Mouse (Mus musculus): Measurements from ENCODE around the gene Plekhg5.

Gene Plekhg5

DNA sequence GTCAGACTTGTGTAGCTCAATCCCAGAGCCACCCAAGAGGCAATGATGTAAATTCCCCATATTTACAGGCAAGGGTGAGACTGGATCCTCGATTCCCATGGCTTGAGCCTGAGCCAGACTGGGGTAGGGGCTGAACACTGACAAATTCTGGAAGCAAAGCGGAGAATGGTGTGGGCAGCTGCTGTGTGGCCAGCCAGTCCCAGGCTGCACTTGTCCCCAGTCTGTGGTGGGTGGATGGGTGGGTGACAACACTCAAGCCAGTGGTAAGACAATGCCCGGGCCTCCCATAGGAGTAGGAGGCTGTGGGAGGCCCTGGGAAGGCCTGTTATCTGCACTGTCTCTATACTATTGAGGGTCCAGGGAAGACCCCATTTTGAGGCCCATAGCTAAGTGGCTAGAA, 3.1 kb upstream of the Plekhg5 start:
- in situ Hi-C loops (cut with MboI, MseI), result loop anchor here (25.0 kb wide), 1 partner anchor 818 kb away; no protein-coding TSS in a partner anchor

DNA sequence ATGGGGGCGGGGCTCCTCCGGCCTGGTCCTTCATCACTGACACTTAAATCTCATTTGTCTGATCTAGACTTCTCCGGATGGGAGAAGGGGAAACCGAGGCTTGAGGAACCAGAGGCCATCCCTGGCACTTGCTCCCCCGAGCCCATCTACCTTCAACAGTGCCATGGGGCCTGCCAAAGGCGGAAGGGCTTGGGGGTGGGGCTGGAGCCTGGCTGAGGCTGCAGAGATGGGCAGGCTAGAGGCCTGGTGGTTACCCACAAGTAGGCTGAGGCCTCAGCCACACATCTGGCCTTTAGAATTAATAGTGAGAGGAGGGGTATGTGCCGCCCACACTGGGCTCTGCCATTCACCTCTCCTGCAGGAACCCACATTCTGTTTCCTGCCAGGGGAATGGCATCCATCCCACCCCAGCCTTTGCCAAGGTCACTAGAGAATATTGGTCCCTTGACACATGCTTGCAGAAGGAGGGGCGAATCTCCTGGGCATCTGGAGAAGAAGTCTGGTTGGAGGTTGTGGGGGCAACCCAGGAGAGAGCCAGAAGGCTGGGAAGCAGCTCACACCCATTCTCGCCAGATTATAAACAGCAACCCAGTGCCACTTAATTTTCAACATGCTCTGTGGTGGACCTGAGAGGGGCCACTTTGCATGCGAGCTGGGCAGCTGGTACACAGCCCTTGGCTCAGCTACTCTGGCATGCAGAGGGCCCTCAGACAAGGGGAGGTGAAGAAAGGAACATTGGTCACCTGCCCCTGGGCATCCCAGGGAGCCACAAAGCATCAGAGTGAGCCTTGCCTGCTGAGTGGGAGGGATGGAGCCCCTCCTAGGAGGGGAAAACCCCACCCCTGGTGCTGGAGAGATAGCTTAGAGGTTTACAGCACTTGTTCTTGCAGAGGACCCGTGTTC, 1.6 kb upstream of the Plekhg5 start:
- in situ Hi-C loops (cut with MboI, MseI), result loop anchor here (25.0 kb wide), 1 partner anchor 817 kb away; no protein-coding TSS in a partner anchor

DNA sequence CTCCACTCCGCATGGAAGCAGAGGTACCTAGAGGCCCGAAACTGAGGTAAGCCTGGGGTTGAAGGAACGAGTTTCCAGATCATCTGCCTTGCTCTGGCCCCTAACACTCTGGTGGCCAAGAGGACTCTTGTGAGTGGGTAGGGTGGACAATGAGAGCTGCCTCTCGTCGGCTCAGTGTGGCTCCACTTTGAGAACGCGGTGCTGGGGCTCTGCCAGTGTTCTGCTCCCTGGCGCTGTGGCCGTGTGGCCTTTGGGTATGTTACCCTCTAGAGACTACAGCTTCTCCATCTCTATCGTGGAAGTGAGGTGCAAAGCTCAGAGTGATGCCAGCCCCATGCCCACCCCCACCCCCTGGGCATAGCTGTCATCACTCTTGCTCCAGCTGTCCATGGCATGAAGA, 357 bp downstream of the Plekhg5 start:
- in situ Hi-C loops (cut with MboI, MseI), result loop anchor here (25.0 kb wide), 1 partner anchor 815 kb away; no protein-coding TSS in a partner anchor

DNA sequence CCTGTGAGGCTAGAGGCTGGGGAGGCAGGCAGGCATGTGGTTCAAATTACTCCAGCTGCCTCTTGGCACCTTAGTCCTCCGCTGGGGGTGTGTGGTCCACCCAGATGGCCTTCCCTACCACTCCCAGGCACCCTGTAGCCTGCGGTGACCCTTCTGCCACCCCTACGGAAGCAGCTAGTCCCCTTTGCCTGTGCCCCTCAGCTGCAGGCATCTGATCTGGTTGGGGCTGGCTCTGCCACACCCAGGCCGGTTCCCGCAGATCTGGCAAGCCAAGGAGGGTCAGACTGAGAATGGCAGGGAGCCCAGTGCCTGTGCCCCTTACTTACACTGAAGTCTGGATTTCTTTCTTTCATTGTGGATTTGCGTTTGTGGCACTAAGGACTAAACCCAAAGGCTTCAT, 1.4 kb downstream of the Plekhg5 start:
- in situ Hi-C loops (cut with MboI, MseI), result loop anchor here (25.0 kb wide), 1 partner anchor 814 kb away; no protein-coding TSS in a partner anchor

DNA sequence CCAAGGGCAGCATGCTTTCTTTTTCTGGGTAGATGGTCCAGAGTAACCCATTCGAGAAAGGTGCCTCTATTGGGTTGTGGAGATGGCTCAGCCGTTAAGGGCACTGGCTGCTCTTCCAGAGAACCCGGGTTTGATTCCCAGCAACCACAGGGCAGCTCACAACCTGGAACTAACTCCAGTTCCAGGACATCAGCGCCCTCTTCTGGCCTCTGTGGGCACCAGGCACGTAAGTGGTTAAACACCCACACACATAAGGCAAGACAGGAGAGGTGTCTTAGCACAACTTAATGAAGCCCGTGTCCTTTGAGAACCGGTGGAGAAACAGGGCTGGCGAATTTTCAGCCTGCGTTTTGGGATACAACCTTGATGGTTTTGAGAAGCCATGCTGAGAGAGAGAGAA, 2.2 kb downstream of the Plekhg5 start:
- in situ Hi-C loops (cut with MboI, MseI), result loop anchor here (25.0 kb wide), 1 partner anchor 813 kb away; no protein-coding TSS in a partner anchor

DNA sequence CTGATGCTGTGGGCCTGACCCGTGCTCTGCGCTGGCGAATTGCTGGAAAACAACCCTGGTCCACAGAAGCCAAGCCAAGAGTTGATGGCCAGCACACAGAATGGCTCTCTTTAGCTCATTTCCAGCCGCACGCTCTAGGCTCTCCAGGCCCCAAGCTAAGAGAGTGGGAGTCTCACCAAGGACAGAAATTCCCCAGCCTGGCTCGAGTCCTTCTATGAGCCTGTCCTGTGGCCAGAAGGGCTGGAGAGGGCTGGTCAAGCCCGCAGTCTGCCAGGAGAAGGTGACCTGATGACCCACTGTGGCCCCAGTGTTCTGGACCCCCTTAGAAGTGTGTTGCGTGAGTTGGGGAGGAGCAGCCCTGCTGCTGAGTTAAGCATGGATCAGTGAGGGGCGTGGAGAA, 4.9 kb downstream of the Plekhg5 start:
- in situ Hi-C loops (cut with MboI, MseI), result no loop called here

DNA sequence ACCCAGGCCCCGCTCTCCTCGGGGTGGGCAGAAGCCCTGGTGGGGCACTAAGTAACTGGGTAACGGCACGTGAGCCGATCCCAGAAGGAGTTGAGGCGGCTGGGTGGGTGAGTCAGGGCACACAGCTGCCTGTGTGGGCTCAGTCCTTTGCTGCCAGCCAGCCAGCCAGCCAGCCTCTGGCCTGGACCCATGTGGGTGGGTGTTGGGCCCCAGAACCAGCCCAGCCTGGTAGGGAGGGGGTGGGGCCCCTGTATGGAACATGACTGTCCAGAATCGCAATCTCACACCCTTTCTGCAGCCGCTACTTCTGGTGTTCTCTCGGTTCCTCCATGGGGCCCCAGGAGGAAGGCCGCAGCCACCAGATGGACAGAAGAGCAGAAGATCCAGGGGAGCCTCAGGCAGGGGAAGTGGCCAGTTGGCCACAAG, 5.8 kb downstream of the Plekhg5 start:
- in situ Hi-C loops (cut with MboI, MseI), result no loop called here

DNA sequence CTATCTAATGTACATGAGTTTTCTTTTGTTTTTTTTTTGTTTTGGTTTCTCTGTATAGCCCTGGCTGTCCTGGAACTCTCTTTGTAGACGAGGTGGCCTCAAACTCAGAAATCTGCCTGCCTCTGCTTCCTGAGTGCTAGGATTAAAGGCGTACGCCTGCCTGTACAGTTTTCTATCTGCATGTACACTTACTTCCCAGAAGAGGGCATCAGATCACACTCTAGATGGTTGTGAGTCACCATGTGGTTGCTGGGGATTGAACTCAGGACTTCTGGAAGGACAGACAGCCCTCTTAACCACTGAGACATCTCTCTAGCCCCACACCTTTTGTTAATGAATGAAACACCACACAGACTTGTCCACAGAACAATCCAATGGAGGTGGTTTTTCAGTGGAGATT, 7.0 kb downstream of the Plekhg5 start:
- in situ Hi-C loops (cut with MboI, MseI), result no loop called here

DNA sequence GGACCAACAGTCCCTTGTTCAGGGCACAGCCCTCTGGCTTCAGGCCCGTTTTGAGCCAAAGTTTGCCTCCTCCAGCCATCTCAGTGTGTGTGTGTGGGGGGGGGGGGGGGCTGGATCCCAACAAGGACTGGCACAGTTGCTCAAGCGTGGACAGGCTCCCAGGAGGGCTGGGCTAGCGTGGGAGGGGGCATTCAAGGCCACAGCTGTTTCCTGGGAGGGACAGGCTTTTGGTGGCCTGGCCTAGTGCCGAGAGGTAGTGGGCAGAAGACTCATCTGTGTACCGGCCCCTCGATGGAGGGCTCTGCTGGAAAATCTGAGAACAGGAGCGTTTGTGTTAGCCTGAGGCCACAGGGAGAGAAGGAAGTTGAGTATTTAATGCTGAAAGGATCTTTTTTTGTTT, 7.6 kb downstream of the Plekhg5 start:
- in situ Hi-C loops (cut with MboI, MseI), result no loop called here

DNA sequence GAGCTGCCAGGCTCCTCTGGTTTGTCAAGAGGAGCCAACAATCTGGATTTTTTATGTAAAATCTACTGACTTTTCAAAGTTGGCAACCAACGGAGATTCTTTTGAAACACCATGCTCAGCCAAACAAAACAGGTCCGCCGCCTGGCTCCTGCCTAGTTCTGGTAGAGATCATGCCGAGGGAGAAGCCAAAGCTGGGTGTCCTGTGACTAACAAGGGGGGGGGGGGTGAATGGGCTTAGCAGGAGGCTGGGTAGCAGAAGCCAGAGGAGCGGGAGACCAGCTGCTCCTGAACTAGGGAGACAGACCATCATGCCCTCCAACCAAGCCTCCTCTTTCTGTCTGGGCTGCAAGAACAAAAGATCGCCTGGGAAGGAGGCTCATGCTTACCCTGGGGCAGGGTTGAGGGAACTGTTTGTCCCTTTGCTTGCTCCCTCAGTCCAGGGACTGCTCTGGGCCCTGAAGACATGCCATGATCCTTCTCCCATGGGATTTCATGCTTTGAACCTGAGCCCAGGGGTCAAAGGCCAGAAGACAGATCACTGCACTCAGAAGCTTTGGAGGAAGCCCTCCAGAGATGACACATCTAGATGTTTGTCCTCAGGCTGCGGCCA, 11.4 kb downstream of the Plekhg5 start:
- in situ Hi-C loops (cut with MboI, MseI), result no loop called here

DNA sequence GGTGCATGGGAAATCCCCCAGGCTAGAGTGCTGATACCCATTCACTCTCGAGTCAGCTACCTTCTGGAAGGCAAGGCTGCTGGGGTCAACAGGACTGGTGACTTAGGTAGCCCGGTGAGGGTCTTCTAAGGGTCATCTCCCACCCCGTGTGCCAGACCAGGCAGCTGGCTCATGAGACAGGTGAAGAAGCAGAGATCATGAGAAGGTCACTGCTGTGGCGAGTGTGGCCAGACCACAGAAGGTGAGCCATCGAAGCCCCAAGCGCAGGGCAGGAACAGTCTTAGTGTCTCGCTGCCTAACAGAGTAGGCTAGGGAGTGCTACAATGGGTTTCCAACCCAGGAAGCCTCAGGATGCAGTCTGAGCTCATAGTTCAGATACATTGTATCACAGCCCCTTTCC, 12.3 kb downstream of the Plekhg5 start:
- in situ Hi-C loops (cut with MboI, MseI), result no loop called here

DNA sequence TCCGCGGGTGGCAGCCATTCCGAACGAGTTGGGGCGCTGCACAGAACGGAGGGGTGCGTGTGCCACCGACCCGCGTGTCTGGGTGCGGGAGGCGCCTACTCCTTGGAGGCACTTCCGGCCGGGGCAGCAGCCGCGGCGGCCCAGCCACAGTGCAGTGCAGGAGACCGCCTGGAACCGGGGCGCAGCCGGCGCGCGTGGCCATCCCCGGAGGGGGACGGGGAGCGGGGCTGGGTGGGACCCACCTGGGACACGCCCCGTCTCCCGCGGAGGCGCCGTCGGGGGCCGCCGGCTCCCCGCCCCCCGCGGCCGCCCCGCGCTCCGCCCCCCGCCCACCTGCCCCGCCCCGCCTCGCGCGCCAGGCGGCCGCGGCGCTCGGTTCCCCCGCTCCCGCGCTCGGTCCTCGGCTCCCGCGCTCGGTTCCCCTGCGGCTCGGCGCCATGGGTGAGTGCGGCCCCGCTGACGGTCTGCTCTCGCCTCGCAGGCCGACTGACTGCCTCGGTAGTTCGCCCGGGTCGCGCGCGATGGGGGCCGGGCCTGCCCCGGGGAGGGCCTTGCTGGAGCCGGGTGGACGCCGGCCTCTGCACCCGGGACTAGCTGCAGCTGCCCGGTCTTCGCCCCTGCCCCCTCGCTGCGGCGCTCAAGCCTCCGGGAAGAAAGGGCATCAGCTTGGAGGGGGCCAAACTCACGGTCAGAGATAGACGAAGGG, 14.4 kb downstream of the Plekhg5 start:
- in situ Hi-C loops (cut with MboI, MseI), result no loop called here

DNA sequence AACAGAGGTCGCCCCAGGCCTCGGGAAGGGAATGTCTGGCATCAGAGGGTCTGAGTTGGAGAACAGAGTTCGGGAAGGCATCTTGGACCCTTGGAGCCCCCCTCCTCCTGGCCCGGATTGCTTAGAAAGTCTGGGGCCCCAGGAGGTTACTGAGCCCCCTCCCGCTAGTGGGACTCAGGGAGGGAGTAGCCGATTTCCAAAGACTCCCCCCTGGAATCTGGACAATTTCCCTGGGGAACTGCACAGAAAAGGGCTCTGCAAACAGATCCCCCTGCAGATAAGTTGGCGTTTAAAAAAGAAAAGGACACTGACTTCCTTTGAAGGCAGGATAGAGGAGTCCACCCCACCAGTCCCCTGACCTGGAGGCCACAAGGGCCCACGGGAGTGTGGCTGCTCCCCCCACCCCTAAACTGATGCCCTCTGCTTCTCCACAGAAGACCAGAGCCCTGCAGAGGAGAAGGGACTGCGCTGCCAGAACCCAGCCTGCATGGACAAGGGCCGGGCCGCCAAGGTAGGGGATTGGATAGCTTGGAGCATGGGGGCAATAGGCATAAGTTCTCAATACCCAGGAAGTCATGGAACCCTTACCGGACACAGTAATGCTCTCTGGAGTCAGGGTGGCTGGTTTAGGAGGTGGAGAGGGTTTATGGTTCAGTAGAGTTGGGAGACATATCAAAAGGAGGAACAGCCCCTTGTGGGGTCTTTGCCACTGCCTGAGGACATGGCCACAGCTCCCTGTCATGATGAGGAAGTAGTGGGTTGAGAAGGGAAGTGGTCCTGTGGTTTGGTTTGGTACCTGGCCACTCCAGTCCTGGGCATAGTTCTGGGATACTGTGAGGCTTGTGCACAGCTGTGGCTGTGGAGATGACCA, 15.1 kb downstream of the Plekhg5 start:
- in situ Hi-C loops (cut with MboI, MseI), result no loop called here

DNA sequence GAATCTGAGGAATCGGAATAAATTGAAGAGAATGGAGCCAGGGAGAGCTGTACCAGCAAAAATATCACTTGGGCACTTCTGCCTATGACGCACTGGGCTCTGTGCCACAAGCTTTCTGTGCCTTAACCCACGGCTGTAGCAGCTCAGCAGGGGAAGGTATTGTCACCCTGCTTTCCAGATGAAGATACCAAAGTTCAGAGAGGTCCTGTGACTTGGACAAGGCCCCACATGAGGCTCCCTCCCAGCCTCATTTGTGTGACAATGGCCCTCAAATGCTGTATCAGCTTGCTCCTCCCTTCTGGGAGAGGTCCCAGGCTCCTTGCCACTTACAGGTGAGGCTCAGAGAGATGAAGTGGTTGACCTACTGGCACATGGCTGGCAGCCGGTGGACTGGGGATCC, 15.8 kb downstream of the Plekhg5 start:
- in situ Hi-C loops (cut with MboI, MseI), result no loop called here

DNA sequence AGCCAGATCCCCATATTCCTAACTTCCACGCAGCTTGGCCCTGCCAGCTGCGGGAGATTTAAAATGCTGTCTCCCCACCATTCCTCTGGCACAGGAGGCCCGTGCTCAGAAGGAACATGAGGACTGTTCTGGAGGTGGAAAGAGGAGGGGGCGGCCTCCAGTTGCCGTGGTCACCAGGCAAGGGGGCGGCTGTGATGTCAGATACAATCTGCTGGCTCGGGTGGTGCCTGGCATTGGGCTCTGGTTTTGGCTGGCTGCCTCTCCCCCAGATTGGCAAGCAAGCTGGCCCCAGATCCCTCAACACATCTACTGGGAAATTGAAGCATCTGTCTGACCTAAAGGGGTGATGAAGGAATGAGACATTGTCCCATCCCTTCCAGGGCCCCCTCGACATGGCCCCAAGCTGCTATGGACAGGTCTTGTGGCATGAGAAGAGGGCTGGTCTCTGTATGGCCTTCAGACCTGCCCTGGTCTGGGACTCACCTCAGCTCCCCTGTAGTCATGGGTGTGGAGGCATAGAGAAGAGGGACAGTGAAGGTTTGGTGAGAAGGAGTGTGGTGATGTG, 16.3 kb downstream of the Plekhg5 start:
- in situ Hi-C loops (cut with MboI, MseI), result no loop called here

DNA sequence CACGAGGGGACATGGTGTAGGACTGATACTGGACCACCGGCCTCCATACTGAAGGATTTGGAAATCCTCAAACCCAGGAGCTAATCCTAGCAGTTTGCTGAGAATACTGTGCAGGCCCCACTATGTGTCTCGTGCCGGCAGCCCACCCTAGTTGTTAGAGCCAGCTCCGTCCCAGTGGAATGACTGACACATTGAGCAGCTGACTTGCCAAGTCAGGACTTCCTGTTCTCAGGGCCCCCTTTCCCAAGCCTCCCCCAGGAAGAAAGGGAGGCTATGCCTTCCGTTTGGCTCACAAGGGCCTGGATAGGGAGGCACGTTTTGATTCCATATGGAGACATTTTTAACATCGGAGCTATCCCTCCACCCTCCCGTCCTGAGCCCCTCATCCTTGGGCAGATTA, 17.9 kb downstream of the Plekhg5 start:
- in situ Hi-C loops (cut with MboI, MseI), result no loop called here

DNA sequence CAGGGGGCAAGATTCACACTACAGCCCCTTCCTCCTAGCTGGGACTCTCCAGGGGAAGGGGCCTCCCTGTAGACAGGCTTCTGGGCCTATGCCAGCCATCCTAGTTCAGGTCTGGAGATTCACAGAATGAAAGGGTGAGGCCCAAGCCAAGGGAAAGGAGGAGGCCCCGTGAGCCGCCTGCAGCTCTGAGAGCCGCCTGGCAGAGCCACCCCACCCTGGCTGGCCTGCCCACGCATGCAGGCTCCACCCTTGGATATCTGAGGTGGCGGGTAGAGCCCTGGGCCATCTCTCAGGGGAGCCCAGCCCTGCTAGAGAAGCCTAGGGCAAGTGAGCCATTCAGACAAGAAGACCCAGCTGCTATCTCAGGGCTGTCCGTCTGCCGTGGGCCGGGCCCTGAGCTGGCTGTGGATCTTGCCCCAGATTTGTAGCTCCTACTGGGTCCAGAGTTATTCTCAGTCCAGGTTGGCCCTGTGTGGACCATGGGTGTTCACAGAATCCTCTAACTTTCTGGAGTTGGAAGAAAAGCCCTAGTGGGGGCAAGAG, 20.5 kb downstream of the Plekhg5 start:
- in situ Hi-C loops (cut with MboI, MseI), result no loop called here

DNA sequence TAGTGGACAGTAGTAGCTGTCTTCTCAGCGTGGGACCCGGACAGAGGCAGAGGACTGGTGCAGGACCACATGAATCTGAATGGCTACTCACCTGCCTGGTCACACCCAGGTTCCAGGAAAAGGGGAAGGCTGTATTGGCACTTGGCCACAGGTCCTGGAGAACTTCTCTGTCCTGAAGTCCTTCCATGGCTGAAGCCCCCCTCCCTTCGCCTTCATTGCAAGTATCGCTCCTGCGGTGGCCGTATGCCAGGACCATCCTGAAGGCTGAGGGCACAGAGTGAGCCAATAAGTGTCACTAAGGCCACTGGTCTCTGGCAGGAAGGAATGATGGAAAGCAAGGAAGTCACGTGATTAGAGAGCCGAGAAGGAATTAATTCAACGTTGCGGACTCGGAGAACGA, 21.9 kb downstream of the Plekhg5 start:
- in situ Hi-C loops (cut with MboI, MseI), result no loop called here

DNA sequence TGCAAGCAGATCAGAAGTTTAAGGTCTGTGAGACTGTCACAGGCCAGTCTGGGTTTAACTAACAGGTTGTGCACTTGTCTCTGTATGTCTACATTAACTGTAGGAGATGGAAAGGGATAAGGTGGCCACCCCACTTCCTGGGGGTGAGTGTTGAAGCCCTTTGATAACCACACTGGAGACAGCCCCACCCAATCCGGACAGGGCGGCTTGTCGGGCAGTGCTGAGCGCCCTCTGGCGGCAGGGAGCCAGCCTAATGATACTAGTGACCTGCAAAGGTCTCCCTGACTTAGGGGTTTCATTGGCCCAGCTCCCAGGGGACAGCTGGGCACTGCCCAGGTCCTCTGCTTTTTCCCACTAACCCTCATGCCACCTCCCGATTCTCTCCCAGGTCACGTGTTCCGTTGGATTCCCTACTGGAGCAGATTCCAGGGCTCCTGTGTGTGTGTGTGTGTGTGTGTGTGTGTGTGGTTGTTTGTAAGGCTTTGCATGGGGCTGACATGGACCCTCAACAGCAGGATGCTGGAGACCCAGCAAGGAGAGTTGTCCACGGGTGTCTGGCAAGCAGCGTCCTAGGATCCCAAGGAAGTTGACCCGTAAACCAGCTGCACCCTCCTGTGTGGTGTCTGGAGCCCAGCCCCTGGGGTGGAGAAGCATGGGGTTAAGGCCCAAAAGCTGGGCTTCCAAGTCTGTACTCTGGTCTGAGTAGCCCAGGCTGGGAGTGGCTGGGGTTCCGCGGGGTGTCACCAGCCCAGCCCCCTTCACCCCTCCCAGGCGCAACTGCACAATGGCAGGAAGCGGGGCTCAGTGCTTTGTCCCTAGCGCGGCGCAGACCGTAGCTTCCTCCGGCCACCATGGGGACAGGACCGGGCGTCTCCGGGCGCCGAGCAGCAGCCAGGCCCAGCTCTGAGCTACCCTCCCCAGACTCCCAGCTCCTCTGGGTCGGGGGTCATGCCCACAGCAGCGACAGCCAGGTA, 23.9 kb downstream of the Plekhg5 start:
- in situ Hi-C loops (cut with MboI, MseI), result no loop called here

Data from T-helper 2 cell (primary cell).